Mouse (Mus musculus) brain, embryonic 14.5 days (tissue): ENCODE measurements at regions not wholly inside any gene's neighbourhood (a gene's known extent, or its start where the extent isn't known, plus 50 kb on each side); places are given as distances from the start of the nearest gene placed in this dataset.

ENCODE experiments used
- CTCF ChIP-seq: fragments of 200-500 bp; IDR thresholded peaks from 2 replicates; pipeline ENCODE4 v1.5.1; 2012; ENCODE audit warnings: inconsistent platforms, mild to moderate bottlenecking, moderate library complexity, borderline replicate concordance; ENCODE audit not compliant: insufficient read depth, insufficient read length; ENCODE audit errors: extremely low read depth
- POLR2A ChIP-seq: fragments of 200-500 bp; IDR thresholded peaks from 2 replicates; pipeline ENCODE4 v1.6.1; 2012; ENCODE audit warnings: mild to moderate bottlenecking, inconsistent platforms, borderline replicate concordance; ENCODE audit not compliant: poor library complexity, insufficient read depth, insufficient read length, severe bottlenecking; ENCODE audit errors: extremely low read depth

DNA sequence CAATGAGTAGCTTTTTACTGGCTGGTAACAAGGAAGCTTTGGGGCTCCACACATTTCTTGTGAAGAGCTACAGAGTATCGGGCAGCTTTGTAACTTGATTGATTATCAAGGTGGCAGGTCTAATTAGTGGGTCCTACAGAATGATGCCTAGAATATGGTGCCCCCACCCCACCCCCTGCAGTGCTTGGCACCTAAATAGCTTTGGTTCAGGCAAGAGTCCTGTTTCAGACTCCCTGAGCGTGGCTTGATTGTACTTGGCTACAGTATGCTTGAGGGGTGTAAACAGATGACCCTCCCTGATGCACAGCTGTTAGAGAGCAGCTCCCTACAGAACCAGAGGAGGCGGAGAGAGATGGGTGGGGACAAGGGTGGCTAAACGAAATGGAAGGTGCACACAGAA is 145.7 kb upstream of the Npvf start:
- TF ChIP-seq CTCF: no peak
- no peak for TF ChIP-seq POLR2A
